Mouse (Mus musculus): ENCODE measurements at regions not wholly inside any gene's neighbourhood (a gene's known extent, or its start where the extent isn't known, plus 50 kb on each side); places are given as distances from the start of the nearest gene placed in this dataset.
A peak's percentile ranks its signal among the peaks of the same experiment; 100 is the strongest.

DNA sequence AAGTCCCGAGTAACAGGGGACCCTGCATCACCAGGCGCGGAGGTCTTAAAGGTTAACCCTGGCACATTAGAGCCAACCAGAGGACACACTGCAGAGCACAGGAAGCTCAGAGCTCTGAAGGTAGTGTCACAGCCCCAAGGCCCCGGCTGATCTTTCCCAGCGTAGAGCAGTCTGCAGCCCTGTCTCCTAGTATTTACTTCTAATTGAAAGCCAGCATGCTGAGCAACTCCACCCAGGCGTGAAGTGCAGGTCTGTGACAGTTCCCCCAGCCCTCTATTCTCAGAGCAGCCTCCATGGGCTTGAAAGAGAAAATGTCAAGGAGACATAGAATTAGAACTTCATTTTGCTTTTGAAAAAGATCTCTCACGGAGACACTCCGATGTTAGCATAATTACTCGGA, 187.0 kb upstream of the Rybp start:
- Histone ChIP-seq H3K9ac (no peak overlapping the region), H3K4me3 (no peak overlapping the region), H3K4me2 (replicated peaks) (no peak overlapping the region), H3K27ac (no peak overlapping the region), H3K36me3 (no peaks in the 10 kb centered on the region), H3K4me1 (no peaks in the 10 kb centered on the region), H3K9me3 (peaks cover 11% of the 10 kb centered on the region; the same call in 1 of the 2 replicates), H3K27me3 (no peaks in the 10 kb centered on the region)
- 78% methylated on average over 9 of the region's 9 CpGs for WGBS
- ATAC-seq (ENCODE audit: insufficient number of reproducible peaks, insufficient read depth, low FRiP score, low TSS enrichment): no peak

DNA sequence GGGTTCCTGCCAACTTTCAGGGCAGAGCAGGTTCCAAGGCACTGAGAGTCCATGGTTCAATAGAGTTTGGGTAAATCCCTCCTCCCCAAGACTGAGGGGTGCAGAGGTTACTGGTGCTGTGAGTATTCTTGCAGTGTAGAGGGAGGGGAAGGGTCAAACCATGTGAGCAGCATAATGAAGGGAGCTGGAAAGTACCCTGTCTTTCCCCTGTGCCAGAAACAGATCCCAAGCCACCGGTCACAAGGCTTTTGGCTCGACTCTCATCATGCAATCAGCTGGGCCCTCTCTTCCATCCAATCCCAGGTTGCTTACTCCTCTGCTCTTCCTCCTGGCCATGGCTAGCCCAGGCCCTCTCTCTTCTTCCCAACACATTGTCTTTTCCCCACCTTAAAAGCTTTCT, 182.8 kb upstream of the Rybp start:
- Histone ChIP-seq H3K4me2 (replicated peaks) (no peak overlapping the region), H3K9me3 (peaks cover 11% of the 10 kb centered on the region; the same call in 1 of the 2 replicates), H3K27me3 (peaks cover 4% of the 10 kb centered on the region; the same call in 1 of the 2 replicates), H3K4me3 (no peak overlapping the region), H3K9ac (no peak overlapping the region), H3K4me1 (no peaks in the 10 kb centered on the region), H3K27ac (no peak overlapping the region), H3K36me3 (no peaks in the 10 kb centered on the region)
- 96% methylated on average over 2 of the region's 2 CpGs for WGBS
- no peak for ATAC-seq (ENCODE audit: insufficient number of reproducible peaks, insufficient read depth, low FRiP score, low TSS enrichment)

DNA sequence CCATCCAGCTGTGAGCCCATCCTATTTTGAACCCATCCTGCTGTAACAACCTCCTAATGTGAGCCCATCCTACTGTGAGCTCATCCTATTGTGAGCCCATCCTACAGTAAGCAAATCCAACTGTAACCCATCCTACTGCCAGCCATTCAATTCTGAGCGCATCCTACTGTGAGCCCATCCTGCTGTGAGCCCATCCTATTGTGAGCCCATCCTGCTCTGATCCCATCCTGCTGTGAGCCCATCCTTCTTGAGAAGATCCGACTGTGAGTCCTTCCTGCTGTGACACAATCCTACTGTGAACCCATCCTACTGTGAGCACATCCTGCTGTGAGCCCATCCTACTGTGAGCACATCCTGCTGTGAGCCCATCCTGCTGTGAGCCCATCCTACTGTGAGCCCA, 175.5 kb upstream of the Rybp start:
- Histone ChIP-seq H3K4me2 (replicated peaks) (no peak overlapping the region), H3K4me3 (no peak overlapping the region), H3K9me3 (peaks cover 13% of the 10 kb centered on the region; the same call in 1 of the 2 replicates), H3K36me3 (no peaks in the 10 kb centered on the region), H3K27me3 (peaks cover under 1% of the 10 kb centered on the region), H3K27ac (no peak overlapping the region), H3K4me1 (no peaks in the 10 kb centered on the region), H3K9ac (no peak overlapping the region)
- 92% methylated on average over 2 of the region's 2 CpGs for WGBS
- ATAC-seq (ENCODE audit: insufficient number of reproducible peaks, insufficient read depth, low FRiP score, low TSS enrichment): no peak

DNA sequence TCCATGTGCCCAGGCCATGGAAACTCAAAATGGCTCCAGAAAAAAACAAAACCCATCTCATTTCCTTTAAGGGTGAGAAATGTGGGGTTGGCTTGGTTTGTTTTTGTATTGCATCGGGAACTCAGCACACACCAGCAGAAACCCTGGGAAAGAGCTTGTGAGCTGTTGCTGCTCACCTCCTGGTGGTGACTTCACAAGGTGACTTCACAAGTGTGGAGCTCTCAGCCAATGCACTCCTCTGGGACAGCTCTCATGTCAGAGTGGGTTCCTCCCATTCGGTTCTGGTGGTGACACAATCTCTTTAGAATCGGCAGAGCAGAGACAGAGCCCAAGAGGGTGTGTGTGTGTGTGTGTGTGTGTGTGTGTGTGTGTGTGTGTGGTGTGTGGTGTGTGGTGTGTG, 166.1 kb upstream of the Rybp start:
- H3K4me2 ChIP-seq (replicated peaks): no peak overlapping the region
- WGBS: 89% methylated on average over 3 of the region's 3 CpGs
- H3K9ac ChIP-seq: no peak overlapping the region
- ATAC-seq (ENCODE audit: insufficient number of reproducible peaks, insufficient read depth, low FRiP score, low TSS enrichment): no peak
- H3K9me3 ChIP-seq: peaks cover 9% of the 10 kb centered on the region; the same call in 1 of the 2 replicates
- H3K27me3 ChIP-seq: no peaks in the 10 kb centered on the region
- no peak overlapping the region for H3K27ac ChIP-seq
- H3K36me3 ChIP-seq: no peaks in the 10 kb centered on the region
- H3K4me1 ChIP-seq: peaks cover 4% of the 10 kb centered on the region; the same call in 1 of the 2 replicates
- H3K4me3 ChIP-seq: no peak overlapping the region

DNA sequence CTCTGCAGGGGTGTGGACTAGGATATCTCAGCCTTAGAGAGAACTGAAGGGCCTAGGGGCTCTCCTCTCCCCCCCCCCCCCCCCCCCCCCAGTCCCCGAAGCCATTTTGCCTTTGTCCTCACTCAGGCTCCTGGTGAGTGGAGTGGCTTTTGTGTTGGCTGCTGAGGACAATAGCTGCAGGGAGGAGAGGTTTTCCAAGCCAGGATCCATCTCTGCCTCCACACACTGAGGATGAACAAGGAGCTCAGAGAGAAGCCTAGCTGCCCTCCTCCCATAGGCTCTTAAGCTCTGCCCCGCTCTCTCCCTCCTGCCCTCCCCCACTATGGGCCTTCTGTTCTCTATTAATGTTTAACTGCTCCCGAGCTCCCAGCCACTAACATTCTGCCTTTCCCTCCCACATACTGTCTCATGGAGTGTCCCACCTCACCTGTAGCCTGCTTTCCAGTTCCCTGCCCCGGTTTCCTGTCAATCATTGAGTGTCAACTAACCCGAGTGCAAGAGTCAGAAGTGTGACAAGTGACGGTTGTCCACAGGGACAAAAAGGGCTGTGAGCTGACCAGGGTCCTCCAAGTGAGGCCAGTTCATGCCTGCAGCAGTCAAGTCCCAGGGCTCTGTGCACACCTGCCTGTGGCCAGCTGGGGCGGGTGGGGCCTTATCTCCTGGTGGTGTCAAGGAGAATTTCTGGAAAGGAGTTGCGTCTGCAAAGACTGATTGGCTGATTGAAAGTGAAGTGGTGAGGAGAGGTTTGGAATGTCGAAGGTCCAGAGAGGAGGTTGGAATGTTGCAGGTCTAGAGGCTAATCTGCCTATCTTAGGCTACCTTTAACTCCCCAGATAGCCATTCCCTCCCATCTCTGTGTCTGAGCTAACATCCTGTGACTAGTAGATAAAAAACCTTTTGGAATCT, 165.1 kb upstream of the Rybp start:
- ATAC-seq (ENCODE audit: insufficient number of reproducible peaks, insufficient read depth, low FRiP score, low TSS enrichment): no peak
- 49% methylated on average over 8 of the region's 9 CpGs for WGBS
- Histone ChIP-seq H3K36me3 (no peaks in the 10 kb centered on the region), H3K4me3 (no peak overlapping the region), H3K9me3 (0 out of 2 replicates have a peak, but pooled peaks cover 6% of the 10 kb centered on the region), H3K9ac (no peak overlapping the region), H3K27me3 (no peaks in the 10 kb centered on the region), H3K4me2 (replicated peaks) (no peak overlapping the region), H3K27ac (no peak overlapping the region), H3K4me1 (peaks cover 6% of the 10 kb centered on the region)

DNA sequence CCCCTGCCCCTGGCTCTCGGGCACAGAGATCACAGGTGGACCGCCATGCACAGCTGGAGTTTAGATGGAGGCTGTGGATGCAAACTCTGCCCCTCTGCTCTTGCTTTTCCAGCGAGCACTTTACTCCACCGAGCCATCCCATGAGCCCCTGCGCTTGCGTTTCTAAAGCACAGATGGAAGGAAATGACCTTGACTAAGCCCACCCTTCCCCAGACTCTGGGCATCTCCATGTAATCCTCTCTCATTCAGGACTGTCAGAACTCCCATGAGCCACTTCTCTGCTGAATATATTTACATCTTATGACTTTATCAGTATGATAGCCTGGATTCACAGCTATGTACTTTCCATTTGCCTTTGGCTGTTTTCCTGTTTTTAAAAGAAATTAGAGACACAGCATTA, 162.8 kb upstream of the Rybp start:
- Histone ChIP-seq H3K4me3 (no peak overlapping the region), H3K9me3 (0 out of 2 replicates have a peak, but pooled peaks cover 6% of the 10 kb centered on the region), H3K9ac (no peak overlapping the region), H3K27ac (no peak overlapping the region), H3K36me3 (no peaks in the 10 kb centered on the region), H3K4me1 (peaks cover 9% of the 10 kb centered on the region), H3K27me3 (no peaks in the 10 kb centered on the region), H3K4me2 (replicated peaks) (no peak overlapping the region)
- ATAC-seq (ENCODE audit: insufficient number of reproducible peaks, insufficient read depth, low FRiP score, low TSS enrichment): no peak
- WGBS: 95% methylated on average over 6 of the region's 6 CpGs

DNA sequence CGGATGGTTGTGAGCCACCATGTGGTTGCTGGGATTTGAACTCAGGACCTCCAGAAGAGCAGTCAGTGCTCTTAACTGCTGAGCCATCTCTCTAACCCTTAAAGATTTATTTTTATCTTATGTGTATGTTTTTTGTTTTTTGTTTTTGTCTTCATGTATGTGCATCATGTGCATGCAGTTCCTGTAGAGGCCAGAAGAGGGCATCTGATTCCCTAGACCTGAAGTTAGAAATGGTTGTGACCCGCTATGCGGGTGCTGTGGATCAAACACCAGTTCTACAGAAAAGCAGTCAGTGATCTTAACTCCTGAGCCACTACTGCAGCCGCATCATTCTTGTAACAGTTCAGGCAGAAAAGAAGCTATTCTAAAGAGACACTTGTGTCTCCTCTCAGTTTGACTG, 161.8 kb upstream of the Rybp start:
- no peak for ATAC-seq (ENCODE audit: insufficient number of reproducible peaks, insufficient read depth, low FRiP score, low TSS enrichment)
- Histone ChIP-seq H3K4me1 (peaks cover 9% of the 10 kb centered on the region), H3K9me3 (0 out of 2 replicates have a peak, but pooled peaks cover 6% of the 10 kb centered on the region), H3K9ac (no peak overlapping the region), H3K27ac (no peak overlapping the region), H3K27me3 (no peaks in the 10 kb centered on the region), H3K4me3 (no peak overlapping the region), H3K36me3 (no peaks in the 10 kb centered on the region), H3K4me2 (replicated peaks) (no peak overlapping the region)
- whole genome bisulfite sequencing: 96% methylated on average over 4 of the region's 4 CpGs

DNA sequence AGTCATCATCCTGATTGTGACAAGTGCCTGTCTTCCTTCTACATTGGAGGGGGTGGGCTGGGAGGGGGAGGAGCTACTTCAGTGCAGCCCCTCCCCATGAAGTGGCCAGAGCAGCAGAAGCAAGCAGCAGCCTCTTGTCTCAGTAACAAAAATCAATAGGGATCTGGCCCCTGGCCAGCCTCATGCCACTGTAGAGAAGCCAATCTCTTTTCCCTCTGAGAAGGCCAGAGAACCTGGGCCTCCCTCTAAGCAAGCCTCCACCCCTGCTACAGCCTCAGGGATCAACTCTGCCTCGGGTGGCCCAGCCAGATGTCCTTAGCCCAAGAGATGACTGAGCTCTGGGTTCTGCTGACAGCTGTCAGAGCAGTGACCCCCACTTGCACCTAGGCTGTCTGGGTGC, 159.9 kb upstream of the Rybp start:
- Histone ChIP-seq H3K4me1 (peaks cover 5% of the 10 kb centered on the region), H3K4me3 (no peak overlapping the region), H3K9ac (no peak overlapping the region), H3K9me3 (0 out of 2 replicates have a peak, but pooled peaks cover 6% of the 10 kb centered on the region), H3K36me3 (no peaks in the 10 kb centered on the region), H3K27me3 (no peaks in the 10 kb centered on the region), H3K27ac (no peak overlapping the region), H3K4me2 (replicated peaks) (no peak overlapping the region)
- peak; percentile 64; the same call in 1 of the 2 replicates for ATAC-seq (ENCODE audit: insufficient number of reproducible peaks, insufficient read depth, low FRiP score, low TSS enrichment)
- WGBS: 9% methylated on average over 1 of the region's 1 CpGs

DNA sequence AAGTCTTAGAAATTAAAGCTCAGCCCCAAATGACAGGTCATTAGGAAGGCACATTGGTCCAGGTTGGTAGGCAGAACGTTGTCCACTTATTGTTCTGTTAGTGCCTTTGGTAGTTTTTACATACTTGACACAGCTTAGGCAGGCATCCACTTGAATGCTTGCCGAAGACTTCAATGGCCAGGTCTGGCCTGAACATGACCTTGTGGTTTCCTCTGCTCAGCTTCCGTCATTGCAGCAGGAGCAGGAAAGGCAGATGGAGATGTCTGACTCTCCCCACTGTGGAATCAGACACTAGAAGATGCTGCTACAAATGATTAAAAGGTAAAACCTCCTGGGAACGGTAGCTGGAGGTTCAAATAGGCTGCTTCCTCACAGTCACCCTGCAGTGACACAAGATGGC, 159.5 kb upstream of the Rybp start:
- Histone ChIP-seq H3K4me2 (replicated peaks) (no peak overlapping the region), H3K27ac (no peak overlapping the region), H3K4me3 (no peak overlapping the region), H3K4me1 (peaks cover 5% of the 10 kb centered on the region; the same call in 1 of the 2 replicates), H3K9ac (no peak overlapping the region), H3K27me3 (no peaks in the 10 kb centered on the region), H3K9me3 (0 out of 2 replicates have a peak, but pooled peaks cover 6% of the 10 kb centered on the region), H3K36me3 (no peaks in the 10 kb centered on the region)
- ATAC-seq (ENCODE audit: insufficient number of reproducible peaks, insufficient read depth, low FRiP score, low TSS enrichment): no peak
- WGBS: 64% methylated on average over 4 of the region's 4 CpGs

DNA sequence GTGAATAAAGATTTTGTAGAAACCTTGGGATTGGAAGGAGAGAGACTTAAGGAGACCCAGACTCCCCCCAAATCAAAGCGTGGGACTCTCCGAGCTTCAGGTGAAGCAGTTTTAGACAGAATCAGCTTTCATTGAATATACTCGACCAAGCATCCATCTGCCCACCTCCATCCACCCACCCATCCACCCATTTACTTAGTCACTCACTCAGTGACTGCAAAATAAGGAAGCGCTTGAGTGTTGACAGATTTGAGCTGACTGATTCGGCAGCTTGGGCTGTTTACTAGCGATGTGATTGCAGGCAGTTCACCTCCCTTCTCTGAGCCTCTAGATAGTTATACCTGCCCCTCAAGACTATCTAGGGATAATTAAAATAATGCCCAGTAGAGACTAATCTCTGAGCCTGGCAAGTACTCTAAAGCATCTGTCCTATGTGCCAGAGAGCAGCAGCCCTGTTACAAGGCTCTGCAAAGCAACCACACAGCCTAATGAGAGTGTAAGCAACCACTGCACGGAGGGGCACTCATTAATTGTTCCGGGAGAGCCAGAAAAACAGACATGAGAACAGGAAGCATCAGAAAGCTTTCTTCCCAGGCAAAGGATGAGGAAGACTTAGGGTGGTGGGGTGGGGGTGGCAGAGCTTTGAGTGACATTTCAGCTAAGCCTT, 151.9 kb upstream of the Rybp start:
- 4% methylated on average over 8 of the region's 8 CpGs for WGBS

DNA sequence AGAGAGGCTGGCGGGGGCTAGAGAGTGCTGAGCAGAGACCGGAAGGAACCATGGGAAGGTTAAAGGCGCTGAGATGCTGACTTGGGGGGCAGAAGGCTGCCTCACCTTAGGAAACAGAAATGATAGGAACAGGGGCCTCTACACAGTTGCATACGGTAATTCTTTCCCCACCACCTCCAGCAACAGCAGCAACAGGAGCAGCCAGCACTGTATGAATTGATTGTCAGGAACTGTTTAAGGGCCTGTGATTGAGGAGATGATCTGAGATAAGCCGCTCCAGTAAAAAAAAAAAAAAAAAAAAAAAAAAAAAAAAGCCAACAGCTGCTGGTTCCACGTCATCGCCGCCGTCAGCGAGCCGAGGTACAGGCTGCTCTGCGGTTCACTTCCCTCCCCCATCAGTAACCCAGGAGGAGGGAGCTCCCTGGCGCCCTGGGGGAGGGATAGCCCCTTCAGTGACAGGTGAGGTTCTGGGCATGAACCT, 151.3 kb upstream of the Rybp start:
- Histone ChIP-seq H3K4me3 (peak overlapping the region; percentile 17), H3K4me2 (replicated peaks) (peak overlapping the region; percentile 50), H3K9ac (no peak overlapping the region), H3K27me3 (peaks cover 39% of the 10 kb centered on the region), H3K9me3 (no peaks in the 10 kb centered on the region), H3K36me3 (no peaks in the 10 kb centered on the region), H3K27ac (no peak overlapping the region), H3K4me1 (peaks cover 16% of the 10 kb centered on the region)
- peak; percentile 54; the same call in 1 of the 2 replicates for ATAC-seq (ENCODE audit: insufficient number of reproducible peaks, insufficient read depth, low FRiP score, low TSS enrichment)
- 1% methylated on average over 13 of the region's 13 CpGs for WGBS

More for the DNA sequence above, 151.9 kb upstream of the Rybp start:
- Histone ChIP-seq H3K27me3 (peaks cover 39% of the 10 kb centered on the region), H3K27ac (no peak overlapping the region), H3K4me1 (peaks cover 15% of the 10 kb centered on the region), H3K4me2 (replicated peaks) (peak overlapping the region; percentile 50), H3K36me3 (no peaks in the 10 kb centered on the region), H3K4me3 (peak overlapping the region; percentile 17), H3K9me3 (no peaks in the 10 kb centered on the region), H3K9ac (no peak overlapping the region)
- no peak for ATAC-seq (ENCODE audit: insufficient number of reproducible peaks, insufficient read depth, low FRiP score, low TSS enrichment)
